Mouse (Mus musculus) kidney, embryonic 15.5 days (tissue): Measurements from ENCODE around the gene Chst5. TPM values are rescaled to one million over a fixed set of nuclear protein-coding genes. Genes with fewer than 3 reads are reported as not detected.
A peak's percentile ranks its signal among the peaks of the same experiment; 100 is the strongest.
"Not testable (repeated sequence)": the region's sequence is repeated elsewhere in the genome, so short reads cannot be mapped to it uniquely, and the experiment has no call there.

Experiments used
- ATAC-seq: fragments of 200-750 bp; cut with Nextera tagmentation; replicated peaks from 2 replicates; pipeline ENCODE4 v1.8.0; 2017; ENCODE audit warnings: moderate TSS enrichment; ENCODE audit not compliant: low FRiP score
- H3K27ac ChIP-seq: fragments of 300-500 bp; sonication (generic); 2 replicates; pipeline ENCODE4 v1.5.1; 2015; ENCODE audit warnings: mild to moderate bottlenecking, inconsistent platforms
- H3K27me3 ChIP-seq: fragments of 300-500 bp; sonication (generic); 2 replicates; pipeline ENCODE4 v1.6.1; 2015; ENCODE audit warnings: inconsistent platforms
- H3K36me3 ChIP-seq: fragments of 300-500 bp; sonication (generic); 2 replicates; pipeline ENCODE4 v1.6.1; 2015; ENCODE audit warnings: inconsistent platforms
- H3K4me1 ChIP-seq: fragments of 300-500 bp; sonication (generic); 2 replicates; pipeline ENCODE4 v1.6.1; 2015; ENCODE audit warnings: inconsistent platforms
- H3K4me2 ChIP-seq: fragments of 300-500 bp; sonication (generic); 2 replicates; pipeline ENCODE4 v1.6.1; 2015; ENCODE audit warnings: moderate library complexity, mild to moderate bottlenecking, inconsistent platforms
- H3K4me3 ChIP-seq: fragments of 300-500 bp; sonication (generic); replicated peaks from 2 replicates; pipeline ENCODE4 v1.5.1; 2015; ENCODE audit warnings: mild to moderate bottlenecking, inconsistent platforms
- H3K9ac ChIP-seq: fragments of 300-500 bp; sonication (generic); 2 replicates; pipeline ENCODE4 v1.6.1; 2015; ENCODE audit warnings: mild to moderate bottlenecking, inconsistent platforms
- H3K9me3 ChIP-seq: fragments of 300-500 bp; sonication (generic); replicated peaks from 2 replicates; pipeline ENCODE4 v1.6.1; 2016; ENCODE audit warnings: inconsistent platforms
- WGBS: fragments of 180-500 bp; shearing (Covaris S2); methylation state at CpG from one replicate; pipeline ENCODE4 v1.1.7; 2015; ENCODE audit warnings: mixed read lengths; 5-methylcytosine and 5-hydroxymethylcytosine counted together
- polyA plus RNA-seq: library from polyadenylated mRNA; unstranded; fragments of >200 nt; fragmentation: Nextera tagmentation; extraction: Ambion mirVana; gene quantifications from 2 replicates; pipeline ENCODE4 v1.2.1, GENCODE M21; 2015

The Chst5 gene
- polyA plus RNA-seq, 1 experiment from 2014 or later = 0.96 TPM

DNA sequence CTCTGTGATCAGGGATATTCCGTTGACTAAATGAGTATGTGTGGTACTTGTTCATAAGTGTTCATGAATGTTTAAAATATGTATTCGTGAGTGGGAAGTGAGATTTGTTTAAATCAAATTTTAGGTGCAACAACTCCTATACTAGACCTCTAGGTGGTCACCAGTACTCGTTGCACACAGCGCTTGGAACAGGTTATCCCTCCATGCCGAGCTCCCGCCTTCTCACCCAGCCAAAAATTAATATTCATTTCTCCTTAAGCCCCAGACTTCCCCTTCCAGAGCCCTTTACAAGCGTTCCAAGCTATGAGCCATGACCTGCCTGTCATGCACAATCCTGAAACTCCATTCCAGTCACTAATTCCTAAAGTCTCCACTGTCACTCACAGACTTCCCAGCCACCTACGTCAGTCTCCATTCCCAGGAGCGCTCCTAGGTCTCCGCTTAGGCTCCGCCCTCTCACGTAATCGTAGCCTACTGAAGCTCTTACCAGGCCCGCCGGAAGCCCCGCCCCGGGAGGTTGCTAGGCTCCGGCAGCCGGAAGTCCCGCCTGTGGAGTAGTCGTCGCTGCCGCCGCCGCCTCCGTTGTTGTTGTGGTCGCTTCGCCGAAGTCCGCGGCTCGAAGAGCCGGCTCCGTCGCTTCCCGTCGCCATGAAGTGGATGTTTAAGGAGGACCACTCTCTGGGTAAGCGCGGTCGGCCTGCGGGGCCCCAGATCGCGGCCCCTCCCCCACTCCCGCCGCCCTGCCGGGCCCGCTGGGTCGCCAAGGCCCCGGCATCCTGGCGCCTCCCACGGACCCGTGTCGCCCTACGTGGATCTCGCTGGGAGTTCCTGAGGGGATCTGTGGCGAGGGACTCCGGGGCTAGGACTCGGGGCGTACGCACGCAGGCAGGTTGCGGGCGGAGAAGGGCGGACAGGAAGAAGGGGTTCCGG lies 30.2 kb upstream of the Chst5 start, which contains the start of gene Gabarapl2:
Gene Gabarapl2 (plus strand): TSS at position 533 of the 930 bp plus-strand sequence.
- WGBS = under 1% methylated on average over 65 of the region's 65 CpGs
- Histone ChIP-seq H3K9me3 (no peaks in the 10 kb centered on the region), H3K27ac (peak within 1 kb of the TSS; percentile 90), H3K4me1 (peaks cover 20% of the 10 kb centered on the region), H3K27me3 (no peaks in the 10 kb centered on the region), H3K36me3 (peaks cover 37% of the 10 kb centered on the region), H3K4me2 (peak within 1 kb of the TSS; percentile 86), H3K9ac (peak within 1 kb of the TSS; percentile 85), H3K4me3 (peak within 1 kb of the TSS; percentile 84)
- ATAC-seq = peak; percentile 98

GRCm38 (mm10) chr8:111939516-111940142 lies 29.4 kb upstream of the Chst5 start:
- H3K4me3 ChIP-seq = peak overlapping the region; percentile 84
- H3K4me1 ChIP-seq = peaks cover 20% of the 10 kb centered on the region
- H3K27me3 ChIP-seq = no peaks in the 10 kb centered on the region
- H3K9ac ChIP-seq = peak overlapping the region; percentile 7; the same call in 1 of the 2 replicates
- H3K36me3 ChIP-seq = peaks cover 28% of the 10 kb centered on the region
- H3K27ac ChIP-seq = peak overlapping the region; percentile 90
- H3K9me3 ChIP-seq = no peaks in the 10 kb centered on the region
- peak; percentile 90 for ATAC-seq
- peak overlapping the region; percentile 86 for H3K4me2 ChIP-seq
- 8% methylated on average over 10 of the region's 10 CpGs for WGBS

GRCm38 (mm10) chr8:111938076-111938985 lies 28.1 kb upstream of the Chst5 start:
- not testable (repeated sequence) for H3K9me3 ChIP-seq, H3K4me2 ChIP-seq, H3K27ac ChIP-seq, H3K4me3 ChIP-seq, ATAC-seq, H3K27me3 ChIP-seq, H3K9ac ChIP-seq
- Histone ChIP-seq H3K4me1 (peaks cover 22% of the 10 kb centered on the region), H3K36me3 (peaks cover 16% of the 10 kb centered on the region)
- WGBS = 91% methylated on average over 9 of the region's 9 CpGs

GRCm38 (mm10) chr8:111937184-111937583 lies 26.9 kb upstream of the Chst5 start:
- no peak for ATAC-seq
- no peak overlapping the region for H3K27ac ChIP-seq
- no peak overlapping the region for H3K4me2 ChIP-seq
- H3K27me3 ChIP-seq = no peaks in the 10 kb centered on the region
- H3K9ac ChIP-seq = no peak overlapping the region
- peaks cover 5% of the 10 kb centered on the region for H3K36me3 ChIP-seq
- no peak overlapping the region for H3K4me3 ChIP-seq
- no peaks in the 10 kb centered on the region for H3K9me3 ChIP-seq
- H3K4me1 ChIP-seq = peaks cover 33% of the 10 kb centered on the region
- 72% methylated on average over 3 of the region's 3 CpGs for WGBS

- Histone ChIP-seq H3K4me2 (peak overlapping the region; percentile 88; the same call in 1 of the 2 replicates), H3K27me3 (no peaks in the 10 kb centered on the region), H3K9me3 (no peaks in the 10 kb centered on the region), H3K27ac (no peak overlapping the region), H3K4me1 (peaks cover 20% of the 10 kb centered on the region), H3K36me3 (no peaks in the 10 kb centered on the region), H3K4me3 (peak overlapping the region; percentile 76; the same call in 1 of the 2 replicates), H3K9ac (no peak overlapping the region)
- WGBS = 96% methylated on average over 2 of the region's 2 CpGs
- ATAC-seq = no peak
Measured at GRCm38 (mm10) chr8:111934201-111934600, 24.0 kb upstream of the Chst5 start.

- H3K4me2 ChIP-seq = peak within 1 kb of the TSS; percentile 88
- H3K9me3 ChIP-seq = no peaks in the 10 kb centered on the region
- H3K4me1 ChIP-seq = peaks cover 20% of the 10 kb centered on the region
- no peaks in the 10 kb centered on the region for H3K27me3 ChIP-seq
- peak within 1 kb of the TSS; percentile 76 for H3K4me3 ChIP-seq
- H3K27ac ChIP-seq = peak within 1 kb of the TSS; percentile 87
- under 1% methylated on average over 53 of the region's 53 CpGs for WGBS
- ATAC-seq = peak; percentile 99
- H3K9ac ChIP-seq = peak within 1 kb of the TSS; percentile 75
- no peaks in the 10 kb centered on the region for H3K36me3 ChIP-seq
Measured at GRCm38 (mm10) chr8:111933348-111934076, 23.3 kb upstream of the Chst5 start, which contains the start of gene Tmem231. Tmem231 (minus strand) TSS chr8:111933881.

- ATAC-seq = peak; percentile 65
- Histone ChIP-seq H3K4me3 (peak overlapping the region; percentile 76), H3K4me1 (peaks cover 20% of the 10 kb centered on the region), H3K4me2 (peak overlapping the region; percentile 88), H3K27ac (peak overlapping the region; percentile 87), H3K27me3 (no peaks in the 10 kb centered on the region), H3K36me3 (no peaks in the 10 kb centered on the region), H3K9ac (peak overlapping the region; percentile 75), H3K9me3 (no peaks in the 10 kb centered on the region)
- 25% methylated on average over 19 of the region's 19 CpGs for WGBS
Measured at GRCm38 (mm10) chr8:111932580-111933336, 22.5 kb upstream of the Chst5 start.

DNA sequence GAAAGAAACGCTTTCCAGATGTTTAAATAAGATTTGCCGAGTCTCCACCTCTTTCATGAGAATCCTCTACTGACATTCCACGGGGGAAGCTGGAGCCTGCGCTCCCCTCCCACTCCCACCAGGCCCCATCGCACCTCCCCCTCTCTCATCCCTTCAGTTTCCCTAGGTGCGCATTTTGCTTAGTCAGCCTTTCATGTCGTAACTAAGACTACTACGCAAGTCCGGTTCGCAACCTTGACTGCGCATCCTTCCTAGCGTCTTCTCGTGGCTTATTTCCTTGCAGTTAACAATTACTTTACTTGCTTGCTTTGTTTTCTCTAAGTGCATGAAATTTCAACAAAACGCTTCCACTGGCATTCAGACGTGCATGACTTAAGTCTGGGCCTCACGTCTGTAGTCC lies 21.5 kb upstream of the Chst5 start:
- Histone ChIP-seq H3K9ac (no peak overlapping the region), H3K9me3 (no peaks in the 10 kb centered on the region), H3K27me3 (no peaks in the 10 kb centered on the region), H3K36me3 (no peaks in the 10 kb centered on the region), H3K4me2 (no peak overlapping the region), H3K27ac (no peak overlapping the region), H3K4me3 (no peak overlapping the region), H3K4me1 (peaks cover 20% of the 10 kb centered on the region)
- no peak for ATAC-seq
- WGBS = 78% methylated on average over 16 of the region's 16 CpGs

DNA sequence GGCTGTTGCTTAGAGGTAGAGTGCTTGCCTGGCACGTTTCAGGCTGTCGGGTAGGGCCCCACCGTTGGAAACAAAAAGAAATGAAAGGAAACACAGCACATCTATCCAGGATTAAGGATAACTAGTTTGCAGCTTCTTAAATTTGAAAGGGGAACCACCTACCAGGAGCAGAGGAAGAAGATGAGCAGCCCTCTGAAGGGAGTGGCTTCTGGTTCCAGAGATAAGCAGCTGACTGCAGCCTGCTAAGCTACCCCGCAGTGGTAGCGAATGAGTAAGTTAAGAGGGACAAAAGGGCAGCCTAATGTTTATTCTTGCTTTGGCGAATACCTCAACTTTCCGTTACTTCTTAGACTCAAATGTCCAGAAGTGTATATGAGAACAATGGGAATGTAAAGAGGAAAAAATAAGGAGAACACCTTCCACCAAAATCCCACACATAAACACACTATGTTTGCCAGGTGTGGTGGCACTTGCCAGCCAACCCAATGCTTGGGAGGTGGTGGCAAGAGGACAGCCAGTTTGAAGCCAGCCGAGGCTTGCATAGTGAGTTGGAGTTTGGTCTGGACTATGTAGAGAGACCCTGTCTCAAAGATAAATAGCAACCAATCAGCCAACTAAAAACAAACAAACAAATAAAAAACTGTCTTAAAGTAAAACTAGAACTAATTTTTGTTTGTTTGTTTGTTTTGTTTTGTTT lies 19.5 kb upstream of the Chst5 start:
- ATAC-seq = no peak
- no peak overlapping the region for H3K27ac ChIP-seq
- peaks cover 20% of the 10 kb centered on the region for H3K4me1 ChIP-seq
- H3K36me3 ChIP-seq = no peaks in the 10 kb centered on the region
- H3K27me3 ChIP-seq = no peaks in the 10 kb centered on the region
- no peak overlapping the region for H3K4me3 ChIP-seq
- H3K9ac ChIP-seq = no peak overlapping the region
- no peaks in the 10 kb centered on the region for H3K9me3 ChIP-seq
- 81% methylated on average over 8 of the region's 8 CpGs for WGBS
- no peak overlapping the region for H3K4me2 ChIP-seq

- Histone ChIP-seq H3K27me3 (no peaks in the 10 kb centered on the region), H3K9me3 (no peaks in the 10 kb centered on the region), H3K27ac (no peak overlapping the region), H3K4me2 (no peak overlapping the region), H3K4me1 (peaks cover 7% of the 10 kb centered on the region; the same call in 1 of the 2 replicates), H3K9ac (no peak overlapping the region), H3K36me3 (no peaks in the 10 kb centered on the region), H3K4me3 (no peak overlapping the region)
- no peak for ATAC-seq
- WGBS = 78% methylated on average over 7 of the region's 7 CpGs
Measured at GRCm38 (mm10) chr8:111924976-111925375, 14.7 kb upstream of the Chst5 start.
